Mouse (Mus musculus): ENCODE data around the gene Rag2. TPM values are rescaled to one million over a fixed set of nuclear protein-coding genes. Genes with fewer than 3 reads are reported as not detected.

Gene Rag2
- polyA plus RNA-seq, 1 experiment from 2014 or later = 0.04 TPM

DNA sequence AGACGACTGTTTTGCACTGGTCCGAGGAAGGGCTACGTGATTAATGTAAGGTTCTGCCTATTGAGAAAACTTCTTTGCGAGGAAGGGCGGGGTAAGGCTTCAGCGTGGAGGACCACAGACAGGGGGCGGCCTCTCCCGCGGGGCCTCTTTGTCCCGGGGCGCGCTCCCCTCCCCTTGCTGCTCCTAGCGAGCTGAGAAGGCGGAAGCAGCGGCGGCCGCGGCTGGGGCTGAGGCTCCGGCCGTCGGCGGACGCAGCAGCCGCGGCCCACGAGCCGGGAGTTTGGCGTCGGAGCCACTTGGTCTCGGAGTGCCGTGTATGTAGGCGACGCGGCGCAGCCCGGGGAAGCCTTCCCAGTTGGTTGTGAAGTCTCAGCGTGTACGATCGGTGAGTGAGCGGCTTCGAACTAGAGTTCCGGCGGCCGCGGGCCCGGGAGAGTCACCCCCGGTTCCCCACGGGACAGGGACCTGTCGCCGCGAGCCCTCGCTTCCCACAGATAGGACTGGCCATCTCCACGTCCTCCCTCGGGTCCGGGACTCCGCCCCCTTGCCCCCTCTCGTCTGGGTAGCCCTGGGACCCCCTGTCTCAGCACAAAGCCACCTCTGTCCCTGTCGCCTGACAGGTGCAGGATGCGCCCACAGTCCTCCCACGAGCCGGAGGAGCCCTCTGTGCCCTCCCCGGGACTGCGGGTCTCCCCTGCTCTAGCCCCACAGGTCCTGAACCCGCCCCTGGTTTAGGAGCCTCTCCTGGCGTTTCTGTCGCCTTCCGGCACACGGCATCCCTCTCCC, 53.9 kb downstream of the Rag2 start, which contains the start of gene Traf6:
Gene Traf6, plus strand, starts transcription at position 194 of the 786 bp plus-strand sequence.
- Histone ChIP-seq H3K4me3 (ENCODE audit: low read depth, low read length) (peak within 1 kb of the TSS; percentile 94), H3K27ac (ENCODE audit: low read length) (peak within 1 kb of the TSS; percentile 47; the same call in 1 of the 2 replicates), H3K27me3 (replicated peaks; ENCODE audit: insufficient read depth, low read length) (no peaks in the 10 kb centered on the region), H3K9ac (replicated peaks; ENCODE audit: low read depth) (peak within 1 kb of the TSS; percentile 92), H3K4me1 (ENCODE audit: insufficient read depth, low read depth, low read length) (no peaks in the 10 kb centered on the region), H3K4me2 (replicated peaks; ENCODE audit: low read depth, low read length) (peak within 1 kb of the TSS; percentile 79), H3K36me3 (ENCODE audit: insufficient read depth, low read length) (no peaks in the 10 kb centered on the region), H3K9me3 (ENCODE audit: low read length) (no peaks in the 10 kb centered on the region)
- ATAC-seq = peak; percentile 99
- WGBS = under 1% methylated on average over 55 of the region's 68 CpGs
- peak; percentile 95 for DNase-seq (ENCODE audit: low spot score)
- TF ChIP-seq EP300 (IDR thresholded peaks at IDR 0.05) (no peak), CTCF (IDR thresholded peaks at IDR 0.05) (peak; percentile 84)

DNA sequence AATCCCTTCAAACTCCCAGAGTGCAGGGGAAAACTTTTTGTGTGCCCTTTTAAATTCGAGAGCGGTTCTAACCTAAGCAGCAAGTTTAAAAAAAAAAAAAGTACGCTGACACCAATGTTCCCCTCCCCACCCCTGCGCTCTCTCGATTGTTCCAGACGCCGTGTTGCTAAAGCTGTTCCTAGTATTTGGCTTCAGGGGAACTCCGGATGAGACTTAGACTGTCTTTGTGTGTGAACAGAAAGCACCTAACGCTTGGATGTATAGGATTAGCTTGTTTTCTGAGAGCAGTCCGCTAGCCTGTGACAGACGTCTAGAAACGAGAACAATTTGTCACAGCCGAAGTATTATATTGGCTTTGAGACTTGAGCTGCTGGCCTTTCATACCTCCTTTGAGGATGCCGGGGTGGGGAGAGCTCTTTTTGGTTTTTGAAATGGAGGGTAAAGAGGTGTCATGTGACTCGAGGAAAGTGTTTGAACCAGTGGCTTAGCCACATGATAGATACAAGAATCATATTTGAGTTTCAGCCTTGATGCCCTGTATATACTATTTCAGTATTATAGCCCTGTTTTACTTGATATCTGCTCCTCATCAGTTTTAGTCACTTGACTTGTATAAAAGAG, 54.8 kb downstream of the Rag2 start:
- Histone ChIP-seq H3K36me3 (ENCODE audit: insufficient read depth, low read length) (no peaks in the 10 kb centered on the region), H3K4me2 (replicated peaks; ENCODE audit: low read depth, low read length) (peak overlapping the region; percentile 79), H3K9me3 (ENCODE audit: low read length) (no peaks in the 10 kb centered on the region), H3K27me3 (replicated peaks; ENCODE audit: insufficient read depth, low read length) (no peaks in the 10 kb centered on the region), H3K27ac (ENCODE audit: low read length) (no peak overlapping the region), H3K4me1 (ENCODE audit: insufficient read depth, low read depth, low read length) (no peaks in the 10 kb centered on the region), H3K4me3 (ENCODE audit: low read depth, low read length) (peak overlapping the region; percentile 94), H3K9ac (replicated peaks; ENCODE audit: low read depth) (peak overlapping the region; percentile 92)
- 4% methylated on average over 15 of the region's 15 CpGs for WGBS
- TF ChIP-seq CTCF (IDR thresholded peaks at IDR 0.05) (no peak), EP300 (IDR thresholded peaks at IDR 0.05) (no peak)
- ATAC-seq (no peak), DNase-seq (ENCODE audit: low spot score) (peak; percentile 19)

Other genes with a start within 250 kb of the Rag2 start
- gene Rag1, start 24.8 kb downstream of the Rag2 start, polyA plus RNA-seq (2015; fragmentation: Nextera tagmentation; extraction: Ambion mirVana) = 0.05 and 0.06 TPM in 2 replicates
- 31.3 and 34.6 TPM in 2 replicates for gene B230118H07Rik, start 24.8 kb downstream of the Rag2 start, polyA plus RNA-seq (2015; fragmentation: Nextera tagmentation; extraction: Ambion mirVana)
- 5.4 and 6.2 TPM in 2 replicates for gene Traf6, start 53.7 kb downstream of the Rag2 start, polyA plus RNA-seq (2015; fragmentation: Nextera tagmentation; extraction: Ambion mirVana)